Mouse (Mus musculus) midbrain, embryonic 14.5 days (tissue): ENCODE measurements at regions not wholly inside any gene's neighbourhood (a gene's known extent, or its start where the extent isn't known, plus 50 kb on each side); places are given as distances from the start of the nearest gene placed in this dataset.

Experiments
- ATAC-seq: fragments of 200-750 bp; cut with Nextera tagmentation; 2 replicates; pipeline ENCODE4 v1.8.0; 2017; ENCODE audit warnings: moderate number of reproducible peaks, moderate library complexity; ENCODE audit not compliant: low FRiP score, low TSS enrichment
- DNase-seq: peaks from one replicate; pipeline ENCODE4 v3.0.0-alpha.2; 2015
- H3K27ac ChIP-seq: fragments of 300-500 bp; sonication (generic); replicated peaks from 2 replicates; pipeline ENCODE4 v1.5.1; 2014; ENCODE audit warnings: mild to moderate bottlenecking, low read depth, low read length, moderate library complexity
- H3K27me3 ChIP-seq: fragments of 300-500 bp; sonication (generic); 2 replicates; pipeline ENCODE4 v1.6.1; 2014; ENCODE audit warnings: low read length, control low read depth, mixed read lengths; ENCODE audit not compliant: control insufficient read depth, insufficient read depth
- H3K36me3 ChIP-seq: fragments of 300-500 bp; sonication (generic); 2 replicates; pipeline ENCODE4 v1.6.1; 2014; ENCODE audit warnings: low read length, control low read depth; ENCODE audit not compliant: control insufficient read depth, insufficient read depth
- H3K4me1 ChIP-seq: fragments of 300-500 bp; sonication (generic); 2 replicates; pipeline ENCODE4 v1.6.1; 2014; ENCODE audit warnings: mild to moderate bottlenecking, antibody characterized with exemption, low read length, control low read depth; ENCODE audit not compliant: control insufficient read depth, insufficient read depth
- H3K4me2 ChIP-seq: fragments of 300-500 bp; sonication (generic); 2 replicates; pipeline ENCODE4 v1.6.1; 2014; ENCODE audit warnings: mild to moderate bottlenecking, low read length, moderate library complexity
- H3K4me3 ChIP-seq: fragments of 300-500 bp; sonication (generic); replicated peaks from 2 replicates; pipeline ENCODE4 v1.5.1; 2014; ENCODE audit warnings: low read depth, low read length
- H3K9ac ChIP-seq: fragments of 300-500 bp; sonication (generic); replicated peaks from 2 replicates; pipeline ENCODE4 v1.6.1; 2014; ENCODE audit warnings: mild to moderate bottlenecking, low read length, moderate library complexity
- H3K9me3 ChIP-seq: fragments of 300-500 bp; sonication (generic); 2 replicates; pipeline ENCODE4 v1.6.1; 2016; ENCODE audit warnings: low read length, control low read depth, mixed read lengths; ENCODE audit not compliant: control insufficient read depth
- WGBS: fragments of 180-500 bp; shearing (Covaris S2); extraction: QIAGEN DNeasy Blood & Tissue Kit; methylation state at CpG from one replicate; pipeline ENCODE4 v1.1.7; 2014; 5-methylcytosine and 5-hydroxymethylcytosine counted together

DNA sequence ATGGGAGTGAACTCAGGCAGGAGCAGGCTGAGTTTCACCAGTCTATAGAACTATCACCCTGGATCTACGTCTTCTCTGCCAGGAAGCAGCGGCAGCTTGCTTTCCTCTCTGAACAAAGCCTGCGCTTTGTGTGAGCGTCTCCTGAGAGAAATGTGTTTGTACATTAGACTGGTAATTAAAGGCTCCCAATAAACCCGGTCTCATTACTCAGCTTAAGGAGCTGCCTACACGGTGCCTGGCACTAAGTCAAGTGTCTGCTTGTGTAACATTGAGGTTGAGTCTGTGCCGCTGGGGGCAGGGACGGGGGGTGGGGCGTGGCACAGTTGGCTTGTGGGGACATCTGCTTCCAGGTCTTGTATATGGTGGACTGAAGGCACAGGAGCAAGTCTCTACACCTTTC is 150.4 kb upstream of the Mylip start:
- no peaks in the 10 kb centered on the region for H3K9me3 ChIP-seq
- ATAC-seq (no peak), DNase-seq (peak; percentile 58)
- no peak overlapping the region for H3K27ac ChIP-seq
- no peaks in the 10 kb centered on the region for H3K36me3 ChIP-seq
- H3K27me3 ChIP-seq, result no peaks in the 10 kb centered on the region
- no peaks in the 10 kb centered on the region for H3K4me1 ChIP-seq
- H3K4me3 ChIP-seq, result no peak overlapping the region
- 64% methylated on average over 9 of the region's 9 CpGs for WGBS
- no peak overlapping the region for H3K9ac ChIP-seq
- no peak overlapping the region for H3K4me2 ChIP-seq

GRCm38 (mm10) chr13:45240009-45240653 is 149.4 kb upstream of the Mylip start:
- no peaks in the 10 kb centered on the region for H3K36me3 ChIP-seq
- no peak overlapping the region for H3K4me2 ChIP-seq
- H3K27me3 ChIP-seq, result no peaks in the 10 kb centered on the region
- 78% methylated on average over 13 of the region's 13 CpGs for WGBS
- no peak for DNase-seq
- no peak overlapping the region for H3K27ac ChIP-seq
- no peak overlapping the region for H3K9ac ChIP-seq
- H3K4me1 ChIP-seq, result no peaks in the 10 kb centered on the region
- no peak for ATAC-seq
- no peaks in the 10 kb centered on the region for H3K9me3 ChIP-seq
- H3K4me3 ChIP-seq, result no peak overlapping the region

GRCm38 (mm10) chr13:45242261-45242660 is 147.3 kb upstream of the Mylip start:
- ATAC-seq (no peak), DNase-seq (no peak)
- no peak overlapping the region for H3K27ac ChIP-seq
- H3K4me1 ChIP-seq, result no peaks in the 10 kb centered on the region
- H3K4me3 ChIP-seq, result no peak overlapping the region
- H3K9me3 ChIP-seq, result no peaks in the 10 kb centered on the region
- H3K4me2 ChIP-seq, result no peak overlapping the region
- H3K9ac ChIP-seq, result no peak overlapping the region
- H3K27me3 ChIP-seq, result no peaks in the 10 kb centered on the region
- 37% methylated on average over 3 of the region's 3 CpGs for WGBS
- no peaks in the 10 kb centered on the region for H3K36me3 ChIP-seq

- no peak overlapping the region for H3K4me3 ChIP-seq
- H3K4me1 ChIP-seq, result no peaks in the 10 kb centered on the region
- H3K27ac ChIP-seq, result no peak overlapping the region
- DNase-seq (no peak), ATAC-seq (no peak)
- WGBS, result 72% methylated on average over 12 of the region's 12 CpGs
- H3K27me3 ChIP-seq, result no peaks in the 10 kb centered on the region
- no peak overlapping the region for H3K4me2 ChIP-seq
- no peak overlapping the region for H3K9ac ChIP-seq
- H3K36me3 ChIP-seq, result no peaks in the 10 kb centered on the region
- H3K9me3 ChIP-seq, result no peaks in the 10 kb centered on the region
Measured at GRCm38 (mm10) chr13:45242750-45243149, 146.8 kb upstream of the Mylip start.

DNA sequence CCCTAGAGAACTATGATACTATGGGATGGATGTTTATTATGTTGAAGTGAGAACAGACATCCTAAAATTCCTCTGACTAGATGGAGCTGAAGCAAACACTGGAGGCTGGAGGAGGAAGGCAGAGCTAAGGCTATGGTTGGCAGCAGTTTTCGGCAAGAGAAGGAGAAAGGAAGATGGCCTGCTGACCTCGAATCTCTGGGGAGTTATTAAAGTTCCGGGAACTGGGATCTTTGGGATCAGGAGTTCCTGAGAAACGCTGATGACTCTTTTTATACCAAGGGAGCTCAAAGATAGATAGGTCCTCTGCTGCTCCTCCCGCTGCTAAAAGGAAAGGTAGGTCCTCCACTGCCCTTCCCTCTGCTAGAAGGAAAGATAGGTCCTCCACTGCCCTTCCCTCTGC is 143.9 kb upstream of the Mylip start:
- no peak for ATAC-seq
- no peak for DNase-seq
- H3K4me3 ChIP-seq, result no peak overlapping the region
- H3K27ac ChIP-seq, result no peak overlapping the region
- no peaks in the 10 kb centered on the region for H3K27me3 ChIP-seq
- no peaks in the 10 kb centered on the region for H3K36me3 ChIP-seq
- H3K9ac ChIP-seq, result no peak overlapping the region
- H3K4me2 ChIP-seq, result no peak overlapping the region
- H3K4me1 ChIP-seq, result peaks cover 6% of the 10 kb centered on the region; the same call in 1 of the 2 replicates
- 68% methylated on average over 5 of the region's 5 CpGs for WGBS
- no peaks in the 10 kb centered on the region for H3K9me3 ChIP-seq

DNA sequence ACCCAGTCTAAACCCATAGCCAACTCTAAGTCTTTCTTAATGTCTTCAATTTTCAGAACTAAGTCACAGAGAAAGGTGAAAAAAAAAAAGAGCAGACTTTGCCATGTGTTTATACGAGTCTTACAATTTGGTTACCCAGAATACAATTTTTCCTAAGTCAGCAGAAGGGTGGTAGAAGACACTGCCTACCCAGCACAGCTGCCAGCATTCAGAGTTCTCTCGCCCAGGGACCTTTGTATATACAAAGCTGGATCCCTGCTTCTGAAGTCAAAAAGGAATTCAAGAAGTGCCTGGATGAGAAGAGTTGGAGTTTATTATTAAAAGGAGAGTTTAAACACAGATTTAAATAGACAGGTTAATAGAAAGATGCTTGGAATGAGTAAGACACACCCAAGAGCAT is 143.2 kb upstream of the Mylip start:
- Histone ChIP-seq H3K4me2 (no peak overlapping the region), H3K4me3 (no peak overlapping the region), H3K9me3 (no peaks in the 10 kb centered on the region), H3K4me1 (peaks cover 6% of the 10 kb centered on the region; the same call in 1 of the 2 replicates), H3K27me3 (no peaks in the 10 kb centered on the region), H3K36me3 (no peaks in the 10 kb centered on the region), H3K27ac (no peak overlapping the region), H3K9ac (no peak overlapping the region)
- ATAC-seq (no peak), DNase-seq (no peak)
- WGBS, result 82% methylated on average over 2 of the region's 2 CpGs

- Histone ChIP-seq H3K27me3 (no peaks in the 10 kb centered on the region), H3K36me3 (no peaks in the 10 kb centered on the region), H3K9me3 (no peaks in the 10 kb centered on the region), H3K9ac (no peak overlapping the region), H3K4me1 (peaks cover 6% of the 10 kb centered on the region; the same call in 1 of the 2 replicates), H3K4me3 (no peak overlapping the region), H3K27ac (no peak overlapping the region), H3K4me2 (no peak overlapping the region)
- DNase-seq, result peak; percentile 53
- WGBS, result 34% methylated on average over 1 of the region's 1 CpGs
- no peak for ATAC-seq
Measured at GRCm38 (mm10) chr13:45250028-45250427, 139.5 kb upstream of the Mylip start.

- H3K4me3 ChIP-seq, result no peak overlapping the region
- no peaks in the 10 kb centered on the region for H3K36me3 ChIP-seq
- ATAC-seq (no peak), DNase-seq (no peak)
- WGBS, result 88% methylated on average over 3 of the region's 3 CpGs
- no peak overlapping the region for H3K4me2 ChIP-seq
- H3K9me3 ChIP-seq, result no peaks in the 10 kb centered on the region
- H3K27ac ChIP-seq, result no peak overlapping the region
- H3K27me3 ChIP-seq, result no peaks in the 10 kb centered on the region
- H3K4me1 ChIP-seq, result peaks cover 6% of the 10 kb centered on the region; the same call in 1 of the 2 replicates
- H3K9ac ChIP-seq, result no peak overlapping the region
Measured at GRCm38 (mm10) chr13:45251068-45251467, 138.5 kb upstream of the Mylip start.

DNA sequence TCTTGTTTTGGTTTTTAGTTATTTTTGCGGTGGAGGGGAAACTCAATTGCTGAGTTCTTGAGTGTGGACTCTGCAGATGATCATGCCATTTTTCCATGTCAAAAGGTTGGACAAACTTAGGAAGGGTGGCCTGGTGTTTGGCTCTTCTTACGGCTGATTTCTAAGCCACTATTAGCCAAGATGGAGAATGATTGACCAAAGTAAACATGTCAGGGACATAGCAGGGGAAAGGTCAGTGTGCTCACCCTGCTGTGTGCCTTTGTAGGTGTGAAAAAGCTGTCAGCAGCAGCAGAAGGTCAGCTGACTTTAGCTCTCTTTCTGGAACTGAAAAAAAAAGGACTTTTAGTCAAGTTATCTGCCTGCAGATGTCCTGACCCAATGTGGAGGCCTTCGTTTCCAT is 137.4 kb upstream of the Mylip start:
- no peak for ATAC-seq
- no peak overlapping the region for H3K4me3 ChIP-seq
- no peak overlapping the region for H3K4me2 ChIP-seq
- no peaks in the 10 kb centered on the region for H3K27me3 ChIP-seq
- WGBS, result 80% methylated on average over 3 of the region's 3 CpGs
- H3K27ac ChIP-seq, result no peak overlapping the region
- no peak for DNase-seq
- H3K36me3 ChIP-seq, result no peaks in the 10 kb centered on the region
- no peak overlapping the region for H3K9ac ChIP-seq
- peaks cover 6% of the 10 kb centered on the region; the same call in 1 of the 2 replicates for H3K4me1 ChIP-seq
- no peaks in the 10 kb centered on the region for H3K9me3 ChIP-seq
